Comparison of ENCODE assay signal across 22 mouse cellular contexts in genomic region chr7:124922806-124923205, GRCm38 (mm10).
DNase-seq lines count a peak whose midpoint lies in the region; ATAC-seq and TF ChIP-seq lines count a peak whose summit lies in the region.
"Had no signal": no experiment of that assay in that cellular context is flagged by ENCODE, and none has a peak within 500 bp of the region (broad histone marks: within the 10 kb centered on the region; RNA-seq: fewer than 3 reads in every experiment).

No protein-coding gene starts in this region.

- peak; percentile 41 for DNase-seq in heart, adult 11 months
- DNase-seq in heart, adult 2 months, result no peak
- DNase-seq in kidney, adult 9 months, result peak; percentile 81
- DNase-seq in kidney, postnatal 14 days, result peak; percentile 24
- no peak for DNase-seq in MN1 (ENCODE audit: low spot score)
- DNase-seq in spleen, adult 12 weeks (ENCODE audit: low spot score), result no peak
- DNase-seq: adrenal gland, postnatal 14 days; B cell, adult 2 months; cerebellum, adult 11-12 months; cerebellum, adult 9-10 months; cerebellum, postnatal 25 days; gastrocnemius, postnatal 14 days; heart, postnatal 36 days had no signal

- H3K4me3 ChIP-seq in heart, adult 2 months, result no peak overlapping the region
- H3K4me3 ChIP-seq: embryonic facial prominence, embryonic 13.5 days; forebrain, embryonic 12.5 days; heart, embryonic 13.5 days; hindbrain, embryonic 12.5 days had no signal

- H3K36me3 ChIP-seq in heart, adult 2 months (ENCODE audit: control insufficient read depth, insufficient read depth, low read length), result no peaks in the 10 kb centered on the region
- H3K36me3 ChIP-seq: embryonic facial prominence, embryonic 13.5 days; forebrain, embryonic 12.5 days; G1E; heart, embryonic 13.5 days; hindbrain, embryonic 12.5 days had no signal

- 83% methylated on average over 7 of the region's 7 CpGs for WGBS in heart, adult 2 months

- TF ChIP-seq CTCF in heart, adult 2 months (IDR thresholded peaks at IDR 0.05), result no peak

- no peak overlapping the region for H3K27ac ChIP-seq in heart, adult 2 months
- H3K27ac ChIP-seq: embryonic facial prominence, embryonic 13.5 days; forebrain, embryonic 12.5 days; heart, embryonic 13.5 days; hindbrain, embryonic 12.5 days; hindbrain, postnatal 0 days had no signal

- no peak for TF ChIP-seq POLR2A in heart, adult 2 months (IDR thresholded peaks at IDR 0.05; ENCODE audit: insufficient read depth, low read depth, low read length)

- no peaks in the 10 kb centered on the region for H3K27me3 ChIP-seq in heart, adult 2 months (ENCODE audit: control insufficient read depth, insufficient read depth, low read length)
- H3K27me3 ChIP-seq: embryonic facial prominence, embryonic 13.5 days; forebrain, embryonic 12.5 days; heart, embryonic 13.5 days; hindbrain, embryonic 12.5 days had no signal

- H3K4me1 ChIP-seq in heart, adult 2 months (ENCODE audit: control insufficient read depth, insufficient read depth, low read length), result no peaks in the 10 kb centered on the region
- H3K4me1 ChIP-seq: embryonic facial prominence, embryonic 13.5 days; heart, embryonic 13.5 days; hindbrain, embryonic 12.5 days had no signal

- no peak for ATAC-seq in frontal cortex, adult (ENCODE audit: low TSS enrichment)
- ATAC-seq: CD4-positive, CD25-positive, alpha-beta regulatory T cell, adult 4 months; forebrain, embryonic 16.5 days; hindbrain, postnatal 0 days had no signal

- intact Hi-C loops in heart, adult 2 months (cut with DNase I), result no loop called here

- H3K79me2 ChIP-seq in heart, adult 2 months (replicated peaks; ENCODE audit: control insufficient read depth, insufficient read depth, low read length), result no peaks in the 10 kb centered on the region

- no peak overlapping the region for H3K9ac ChIP-seq in heart, adult 2 months (ENCODE audit: low read depth, low read length)
- H3K9ac ChIP-seq: embryonic facial prominence, embryonic 13.5 days; forebrain, embryonic 12.5 days; heart, embryonic 13.5 days; hindbrain, embryonic 12.5 days had no signal

- no peak for TF ChIP-seq EP300 in heart, adult 2 months (IDR thresholded peaks at IDR 0.05; ENCODE audit: insufficient read depth, low read depth, low read length)

Comparison
In these comparisons a context has a peak if more than half of its experiments do, and no peak if none do; other contexts are left out.
1. DNase-seq: peak in heart, adult 11 months (single experiment), kidney, adult 9 months (single experiment) and kidney, postnatal 14 days (single experiment); none in heart, adult 2 months (0 of 2), MN1 (single experiment) and spleen, adult 12 weeks (single experiment).